Mouse (Mus musculus): ENCODE data around the gene Inhbb.

DNA sequence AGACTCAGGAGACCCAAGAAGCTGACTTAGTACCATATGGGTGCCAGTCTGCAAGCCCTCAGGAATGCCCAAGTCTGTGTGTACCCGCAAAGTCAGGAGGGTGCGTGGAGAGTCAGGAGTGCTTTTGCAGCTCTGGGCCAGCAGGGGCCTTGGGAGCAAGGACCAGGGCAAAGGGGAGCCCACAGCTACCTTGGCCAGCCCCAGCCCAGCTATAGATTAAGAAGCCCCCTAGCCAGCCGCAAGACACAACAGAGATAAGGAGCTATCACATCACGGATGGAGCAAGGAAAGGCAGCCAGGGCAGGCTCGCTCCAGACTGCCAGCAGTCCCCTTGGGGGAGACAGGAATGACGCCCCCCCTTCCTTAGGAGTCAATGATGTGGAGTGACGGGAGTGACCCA lies 24.2 kb downstream of the Inhbb start:
- TF ChIP-seq CTCF (IDR thresholded peaks at IDR 0.05; ENCODE audit: low read depth, low read length), result no peak
- TF ChIP-seq POLR2A (IDR thresholded peaks at IDR 0.05; ENCODE audit: borderline replicate concordance, low read depth, low read length), result no peak
